16 mouse cellular contexts compared by ENCODE assay signal in genomic region chr19:10723084-10723483, GRCm38 (mm10). TPM values are rescaled to one million over a fixed set of nuclear protein-coding genes. Genes with fewer than 3 reads are reported as not detected.
DNase-seq lines count a peak whose midpoint lies in the region; ATAC-seq and TF ChIP-seq lines count a peak whose summit lies in the region.
"Had no signal": no experiment of that assay in that cellular context is flagged by ENCODE, and none has a peak within 500 bp of the region (broad histone marks: within the 10 kb centered on the region; RNA-seq: fewer than 3 reads in every experiment).

No protein-coding gene starts in this region.

- H3K4me2 ChIP-seq in forebrain, embryonic 15.5 days (replicated peaks): no peak overlapping the region
- no peak overlapping the region for H3K4me2 ChIP-seq in forebrain, embryonic 12.5 days
- peak overlapping the region; percentile 23; the same call in 1 of the 2 replicates for H3K4me2 ChIP-seq in hindbrain, postnatal 0 days (ENCODE audit: low read depth, low read length)
- H3K4me2 ChIP-seq in hindbrain, embryonic 13.5 days: no peak overlapping the region
- no peak overlapping the region for H3K4me2 ChIP-seq in embryonic facial prominence, embryonic 11.5 days (ENCODE audit: low read depth, low read length)
- no peak overlapping the region for H3K4me2 ChIP-seq in midbrain, postnatal 0 days (ENCODE audit: low read depth, low read length, poor library complexity, severe bottlenecking)
- no peak overlapping the region for H3K4me2 ChIP-seq in intestine, embryonic 16.5 days (ENCODE audit: low read depth, low read length)

- peak; percentile 32 for DNase-seq in hindbrain, postnatal 0 days (ENCODE audit: low spot score)
- no peak for DNase-seq in embryonic facial prominence, embryonic 11.5 days (ENCODE audit: low spot score)
- no peak for DNase-seq in midbrain, postnatal 0 days (ENCODE audit: low spot score)
- DNase-seq in gastrocnemius, postnatal 14 days: no peak
- DNase-seq: adrenal gland, postnatal 14 days; gastrocnemius, postnatal 25 days had no signal

- H3K36me3 ChIP-seq in forebrain, embryonic 15.5 days: no peaks in the 10 kb centered on the region
- no peaks in the 10 kb centered on the region for H3K36me3 ChIP-seq in forebrain, embryonic 12.5 days (replicated peaks)
- H3K36me3 ChIP-seq in hindbrain, postnatal 0 days (ENCODE audit: insufficient read depth, low read length): no peaks in the 10 kb centered on the region
- no peaks in the 10 kb centered on the region for H3K36me3 ChIP-seq in hindbrain, embryonic 13.5 days
- H3K36me3 ChIP-seq in embryonic facial prominence, embryonic 11.5 days (replicated peaks; ENCODE audit: control insufficient read depth, insufficient read depth, low read depth, low read length): no peaks in the 10 kb centered on the region
- H3K36me3 ChIP-seq in midbrain, postnatal 0 days (ENCODE audit: insufficient read depth, low read length): no peaks in the 10 kb centered on the region
- no peaks in the 10 kb centered on the region for H3K36me3 ChIP-seq in intestine, embryonic 16.5 days (ENCODE audit: control insufficient read depth, insufficient read depth, low read length)

- no peaks in the 10 kb centered on the region for H3K27me3 ChIP-seq in forebrain, embryonic 15.5 days
- H3K27me3 ChIP-seq in forebrain, embryonic 12.5 days: no peaks in the 10 kb centered on the region
- no peaks in the 10 kb centered on the region for H3K27me3 ChIP-seq in hindbrain, postnatal 0 days (ENCODE audit: insufficient read depth, low read length)
- no peaks in the 10 kb centered on the region for H3K27me3 ChIP-seq in hindbrain, embryonic 13.5 days
- no peaks in the 10 kb centered on the region for H3K27me3 ChIP-seq in embryonic facial prominence, embryonic 11.5 days (ENCODE audit: control insufficient read depth, insufficient read depth, low read length)
- no peaks in the 10 kb centered on the region for H3K27me3 ChIP-seq in midbrain, postnatal 0 days (ENCODE audit: insufficient read depth, low read length)
- no peaks in the 10 kb centered on the region for H3K27me3 ChIP-seq in intestine, embryonic 16.5 days (replicated peaks; ENCODE audit: control insufficient read depth, insufficient read depth, low read length)
- H3K27me3 ChIP-seq: Patski had no signal

- H3K9me3 ChIP-seq in forebrain, embryonic 15.5 days: no peaks in the 10 kb centered on the region
- H3K9me3 ChIP-seq in forebrain, embryonic 12.5 days: no peaks in the 10 kb centered on the region
- H3K9me3 ChIP-seq in hindbrain, postnatal 0 days (ENCODE audit: low read length): no peaks in the 10 kb centered on the region
- H3K9me3 ChIP-seq in hindbrain, embryonic 13.5 days: no peaks in the 10 kb centered on the region
- no peaks in the 10 kb centered on the region for H3K9me3 ChIP-seq in embryonic facial prominence, embryonic 11.5 days (replicated peaks; ENCODE audit: control insufficient read depth, low read length)
- no peaks in the 10 kb centered on the region for H3K9me3 ChIP-seq in midbrain, postnatal 0 days (ENCODE audit: low read length)
- no peaks in the 10 kb centered on the region for H3K9me3 ChIP-seq in intestine, embryonic 16.5 days (ENCODE audit: control insufficient read depth, low read length)

- WGBS in forebrain, embryonic 15.5 days: 23% methylated on average over 13 of the region's 13 CpGs
- 26% methylated on average over 13 of the region's 13 CpGs for WGBS in forebrain, embryonic 12.5 days
- 12% methylated on average over 13 of the region's 13 CpGs for WGBS in hindbrain, postnatal 0 days
- WGBS in hindbrain, embryonic 13.5 days: 13% methylated on average over 13 of the region's 13 CpGs
- WGBS in embryonic facial prominence, embryonic 11.5 days: 21% methylated on average over 13 of the region's 13 CpGs
- 10% methylated on average over 13 of the region's 13 CpGs for WGBS in midbrain, postnatal 0 days
- WGBS in intestine, embryonic 16.5 days: 18% methylated on average over 13 of the region's 13 CpGs

- H3K4me1 ChIP-seq in forebrain, embryonic 15.5 days: peaks cover 9% of the 10 kb centered on the region
- peaks cover 29% of the 10 kb centered on the region for H3K4me1 ChIP-seq in forebrain, embryonic 12.5 days
- peaks cover 17% of the 10 kb centered on the region for H3K4me1 ChIP-seq in hindbrain, postnatal 0 days (ENCODE audit: insufficient read depth, low read length)
- H3K4me1 ChIP-seq in hindbrain, embryonic 13.5 days (replicated peaks): peaks cover 40% of the 10 kb centered on the region
- H3K4me1 ChIP-seq in embryonic facial prominence, embryonic 11.5 days (ENCODE audit: control insufficient read depth, insufficient read depth, low read length): no peaks in the 10 kb centered on the region; the same call in 1 of the 2 replicates
- peaks cover 11% of the 10 kb centered on the region; the same call in 1 of the 2 replicates for H3K4me1 ChIP-seq in midbrain, postnatal 0 days (ENCODE audit: insufficient read depth, low read length)
- peaks cover 12% of the 10 kb centered on the region for H3K4me1 ChIP-seq in intestine, embryonic 16.5 days (ENCODE audit: control insufficient read depth, insufficient read depth, low read length)

- ATAC-seq in forebrain, embryonic 15.5 days (replicated peaks): no peak
- no peak for ATAC-seq in forebrain, embryonic 12.5 days (ENCODE audit: low FRiP score)
- peak; percentile 22; the same call in 1 of the 2 replicates for ATAC-seq in hindbrain, postnatal 0 days
- ATAC-seq in hindbrain, embryonic 13.5 days (ENCODE audit: low FRiP score): no peak
- ATAC-seq in embryonic facial prominence, embryonic 11.5 days (replicated peaks; ENCODE audit: insufficient number of reproducible peaks, low FRiP score, low TSS enrichment, low read depth): no peak
- ATAC-seq in midbrain, postnatal 0 days (ENCODE audit: low FRiP score): peak; percentile 21; the same call in 1 of the 2 replicates
- ATAC-seq in intestine, embryonic 16.5 days: no peak
- ATAC-seq: Patski had no signal

- intact Hi-C loops in gastrocnemius, postnatal 14 days (cut with DNase I; ENCODE audit: low total_unique reads): loop anchor here (5.0 kb wide), 1 partner anchor 99 kb away; no protein-coding TSS in a partner anchor

- H3K27ac ChIP-seq in forebrain, embryonic 15.5 days (replicated peaks): peak overlapping the region; percentile 19; the same call in 1 of the 2 replicates
- no peak overlapping the region for H3K27ac ChIP-seq in forebrain, embryonic 12.5 days
- peak overlapping the region; percentile 56 for H3K27ac ChIP-seq in hindbrain, postnatal 0 days
- no peak overlapping the region for H3K27ac ChIP-seq in hindbrain, embryonic 13.5 days
- peak overlapping the region; percentile 6; the same call in 1 of the 2 replicates for H3K27ac ChIP-seq in embryonic facial prominence, embryonic 11.5 days (replicated peaks; ENCODE audit: low read depth, low read length)
- peak overlapping the region; percentile 80 for H3K27ac ChIP-seq in midbrain, postnatal 0 days (ENCODE audit: low read depth, low read length)
- H3K27ac ChIP-seq in intestine, embryonic 16.5 days (ENCODE audit: low read length): no peak overlapping the region

- H3K9ac ChIP-seq in forebrain, embryonic 15.5 days (replicated peaks): no peak overlapping the region
- no peak overlapping the region for H3K9ac ChIP-seq in forebrain, embryonic 12.5 days
- no peak overlapping the region for H3K9ac ChIP-seq in hindbrain, postnatal 0 days (replicated peaks; ENCODE audit: low read length)
- no peak overlapping the region for H3K9ac ChIP-seq in hindbrain, embryonic 13.5 days
- H3K9ac ChIP-seq in embryonic facial prominence, embryonic 11.5 days (replicated peaks; ENCODE audit: low read length): no peak overlapping the region
- peak overlapping the region; percentile 42; the same call in 1 of the 2 replicates for H3K9ac ChIP-seq in midbrain, postnatal 0 days (replicated peaks; ENCODE audit: low read length, poor library complexity, severe bottlenecking)
- no peak overlapping the region for H3K9ac ChIP-seq in intestine, embryonic 16.5 days (ENCODE audit: low read depth, low read length)

- TF ChIP-seq CTCF in hindbrain, postnatal 0 days (IDR thresholded peaks at IDR 0.05; ENCODE audit: low read depth): no peak
- no peak for TF ChIP-seq CTCF in midbrain, postnatal 0 days (IDR thresholded peaks at IDR 0.05)

- H3K4me3 ChIP-seq in forebrain, embryonic 15.5 days: no peak overlapping the region
- H3K4me3 ChIP-seq in forebrain, embryonic 12.5 days (replicated peaks): no peak overlapping the region
- no peak overlapping the region for H3K4me3 ChIP-seq in hindbrain, postnatal 0 days (ENCODE audit: low read length)
- no peak overlapping the region for H3K4me3 ChIP-seq in hindbrain, embryonic 13.5 days
- no peak overlapping the region for H3K4me3 ChIP-seq in embryonic facial prominence, embryonic 11.5 days (ENCODE audit: low read depth, low read length)
- no peak overlapping the region for H3K4me3 ChIP-seq in midbrain, postnatal 0 days (ENCODE audit: low read depth, low read length)
- no peak overlapping the region for H3K4me3 ChIP-seq in intestine, embryonic 16.5 days (ENCODE audit: low read length)
- H3K4me3 ChIP-seq: erythroblast, embryonic 14.5 days had no signal

RNA-seq across cellular contexts. Expression of gene Cd5, which starts 15.7 kb away (rescaled TPM):
- polyA plus RNA-seq in forebrain, embryonic 15.5 days (2015; fragmentation: Nextera tagmentation; extraction: Ambion mirVana): 0.22 and 0.26 TPM in 2 replicates
- not detected in 2 replicates for polyA plus RNA-seq in forebrain, embryonic 12.5 days (2016; fragmentation: Nextera tagmentation; extraction: Ambion mirVana)
- 0.68 TPM in 1 of 2 replicates, not detected in the other for total RNA-seq in hindbrain, postnatal 0 days (2014; rRNA removed)
- polyA plus RNA-seq in hindbrain, postnatal 0 days (2015; fragmentation: Nextera tagmentation; extraction: Ambion mirVana): 0.26 and 0.32 TPM in 2 replicates
- polyA plus RNA-seq in hindbrain, embryonic 13.5 days (2015; fragmentation: Nextera tagmentation; extraction: Ambion mirVana): 0.21 and 0.35 TPM in 2 replicates
- polyA plus RNA-seq in embryonic facial prominence, embryonic 11.5 days (2014; fragmentation: Nextera tagmentation; extraction: Ambion mirVana): 0.15 TPM in 1 of 2 replicates, not detected in the other
- 0.55 and 0.85 TPM in 2 replicates for total RNA-seq in midbrain, postnatal 0 days (2014; rRNA removed)
- 0.50 and 0.53 TPM in 2 replicates for polyA plus RNA-seq in midbrain, postnatal 0 days (2015; fragmentation: Nextera tagmentation; extraction: Ambion mirVana)
- 0.17 TPM in 1 of 2 replicates, not detected in the other for polyA plus RNA-seq in intestine, embryonic 16.5 days (2015; fragmentation: Nextera tagmentation; extraction: Ambion mirVana)
- total RNA-seq in gastrocnemius, postnatal 14 days (2021): not detected
- polyA plus RNA-seq: erythroblast, embryonic 14.5 days; intestine, embryonic 14.5 days; Patski had no signal

RNA-seq across cellular contexts. Expression of gene Vps37c, which starts 34.5 kb away (rescaled TPM):
- 39.3 and 41.1 TPM in 2 replicates for polyA plus RNA-seq in forebrain, embryonic 15.5 days (2015; fragmentation: Nextera tagmentation; extraction: Ambion mirVana)
- 32.5 and 35.2 TPM in 2 replicates for polyA plus RNA-seq in forebrain, embryonic 12.5 days (2016; fragmentation: Nextera tagmentation; extraction: Ambion mirVana)
- 29.8 and 30.7 TPM in 2 replicates for total RNA-seq in hindbrain, postnatal 0 days (2014; rRNA removed)
- 25.8 and 27.2 TPM in 2 replicates for polyA plus RNA-seq in hindbrain, postnatal 0 days (2015; fragmentation: Nextera tagmentation; extraction: Ambion mirVana)
- 33.8 and 34.7 TPM in 2 replicates for polyA plus RNA-seq in hindbrain, embryonic 13.5 days (2015; fragmentation: Nextera tagmentation; extraction: Ambion mirVana)
- 26.2 and 31.8 TPM in 2 replicates for polyA plus RNA-seq in embryonic facial prominence, embryonic 11.5 days (2014; fragmentation: Nextera tagmentation; extraction: Ambion mirVana)
- total RNA-seq in midbrain, postnatal 0 days (2014; rRNA removed): 17.5 and 22.4 TPM in 2 replicates
- 22.9 and 28.0 TPM in 2 replicates for polyA plus RNA-seq in midbrain, postnatal 0 days (2015; fragmentation: Nextera tagmentation; extraction: Ambion mirVana)
- polyA plus RNA-seq in intestine, embryonic 16.5 days (2015; fragmentation: Nextera tagmentation; extraction: Ambion mirVana): 36.2 and 37.6 TPM in 2 replicates
- total RNA-seq in gastrocnemius, postnatal 14 days (2021): 10 to 100 TPM; 15.2 to 22.0 TPM

RNA-seq across cellular contexts. Expression of gene Pga5, which starts 45.2 kb away (rescaled TPM):
- not detected in 2 replicates for polyA plus RNA-seq in forebrain, embryonic 15.5 days (2015; fragmentation: Nextera tagmentation; extraction: Ambion mirVana)
- polyA plus RNA-seq in forebrain, embryonic 12.5 days (2016; fragmentation: Nextera tagmentation; extraction: Ambion mirVana): not detected in 2 replicates
- total RNA-seq in hindbrain, postnatal 0 days (2014; rRNA removed): not detected in 2 replicates
- polyA plus RNA-seq in hindbrain, postnatal 0 days (2015; fragmentation: Nextera tagmentation; extraction: Ambion mirVana): not detected in 2 replicates
- polyA plus RNA-seq in hindbrain, embryonic 13.5 days (2015; fragmentation: Nextera tagmentation; extraction: Ambion mirVana): not detected in 2 replicates
- polyA plus RNA-seq in embryonic facial prominence, embryonic 11.5 days (2014; fragmentation: Nextera tagmentation; extraction: Ambion mirVana): not detected in 2 replicates
- total RNA-seq in midbrain, postnatal 0 days (2014; rRNA removed): not detected in 2 replicates
- not detected in 2 replicates for polyA plus RNA-seq in midbrain, postnatal 0 days (2015; fragmentation: Nextera tagmentation; extraction: Ambion mirVana)
- polyA plus RNA-seq in intestine, embryonic 16.5 days (2015; fragmentation: Nextera tagmentation; extraction: Ambion mirVana): 0.71 and 0.78 TPM in 2 replicates
- not detected for total RNA-seq in gastrocnemius, postnatal 14 days (2021)
- total RNA-seq: adrenal gland, postnatal 14 days; gastrocnemius, postnatal 25 days; layer of hippocampus, postnatal 14 days; monocyte, adult 5-6 weeks had no signal
- polyA plus RNA-seq: erythroblast, embryonic 14.5 days; intestine, embryonic 14.5 days; lung, embryonic 16.5 days had no signal

Comparison
In these comparisons a context has a peak if more than half of its experiments do, and no peak if none do; other contexts are left out.
1. ATAC-seq: peak in hindbrain, postnatal 0 days (single experiment) and midbrain, postnatal 0 days (single experiment); none in forebrain, embryonic 15.5 days (single experiment), forebrain, embryonic 12.5 days (single experiment), hindbrain, embryonic 13.5 days (single experiment), embryonic facial prominence, embryonic 11.5 days (single experiment) and intestine, embryonic 16.5 days (single experiment).
2. H3K27ac ChIP-seq: peak in forebrain, embryonic 15.5 days (single experiment), hindbrain, postnatal 0 days (single experiment), embryonic facial prominence, embryonic 11.5 days (single experiment) and midbrain, postnatal 0 days (single experiment); none in forebrain, embryonic 12.5 days (single experiment), hindbrain, embryonic 13.5 days (single experiment) and intestine, embryonic 16.5 days (single experiment).